Mouse (Mus musculus): ENCODE data around the gene Dmrt1. TPM values are rescaled to one million over a fixed set of nuclear protein-coding genes. Genes with fewer than 3 reads are reported as not detected.

Dmrt1 gene
- polyA plus RNA-seq, 2 experiments, result not detected

GRCm38 (mm10) chr19:25578358-25578757 is 72.9 kb downstream of the Dmrt1 start:
- Histone ChIP-seq H3K4me2 (ENCODE audit: low read depth) (no peak overlapping the region), H3K9ac (replicated peaks) (no peak overlapping the region), H3K9me3 (ENCODE audit: control insufficient read depth, low read length) (no peaks in the 10 kb centered on the region), H3K4me1 (replicated peaks; ENCODE audit: control insufficient read depth in 2 of 2, insufficient read depth in 2 of 2, low read length in 1 of 2) (peaks cover 0 to 8% of the 10 kb centered on the region in 2 experiments; a peak in 1 of 4 replicates), H3K27me3 (ENCODE audit: control insufficient read depth, insufficient read depth, low read length) (peaks cover 5% of the 10 kb centered on the region), H3K36me3 (replicated peaks; ENCODE audit: control insufficient read depth, insufficient read depth, low read depth) (no peaks in the 10 kb centered on the region), H3K4me3 (ENCODE audit: insufficient read depth in 1 of 2, low read depth in 2 of 2, low read length in 2 of 2) (no peak overlapping the region), H3K27ac (no peak overlapping the region)
- DNase-seq (ENCODE audit: low read depth in 3 of 3, low spot score in 3 of 3) (no peak), ATAC-seq (ENCODE audit: insufficient read depth) (no peak)
- WGBS (ENCODE audit: insufficient replicate concordance), result 78% methylated on average over 2 of the region's 2 CpGs
- no peak for TF ChIP-seq CTCF (IDR thresholded peaks at IDR 0.05; ENCODE audit: low read depth)
- TF ChIP-seq EP300 (IDR thresholded peaks at IDR 0.05; ENCODE audit: low read depth), result no peak

- no peak for TF ChIP-seq EP300 (IDR thresholded peaks at IDR 0.05; ENCODE audit: low read depth)
- peak; percentile 52 for TF ChIP-seq CTCF (IDR thresholded peaks at IDR 0.05; ENCODE audit: low read depth)
- Histone ChIP-seq H3K4me1 (replicated peaks; ENCODE audit: control insufficient read depth in 2 of 2, insufficient read depth in 2 of 2, low read length in 1 of 2) (peaks cover 0 to 8% of the 10 kb centered on the region in 2 experiments; a peak in 1 of 4 replicates), H3K36me3 (replicated peaks; ENCODE audit: control insufficient read depth, insufficient read depth, low read depth) (no peaks in the 10 kb centered on the region), H3K9ac (replicated peaks) (no peak overlapping the region), H3K27me3 (ENCODE audit: control insufficient read depth, insufficient read depth, low read length) (peaks cover 5% of the 10 kb centered on the region), H3K4me2 (ENCODE audit: low read depth) (no peak overlapping the region), H3K9me3 (ENCODE audit: control insufficient read depth, low read length) (no peaks in the 10 kb centered on the region), H3K27ac (no peak overlapping the region), H3K4me3 (ENCODE audit: insufficient read depth in 1 of 2, low read depth in 2 of 2, low read length in 2 of 2) (no peak overlapping the region)
- ATAC-seq (ENCODE audit: insufficient read depth) (no peak), DNase-seq (ENCODE audit: low read depth in 3 of 3, low spot score in 3 of 3) (no peak)
- 56% methylated on average over 2 of the region's 2 CpGs for WGBS (ENCODE audit: insufficient replicate concordance)
These were observed 74.0 kb downstream of the Dmrt1 start for GRCm38 (mm10) chr19:25579440-25579839.

GRCm38 (mm10) chr19:25597717-25598232 is 92.4 kb downstream of the Dmrt1 start:
- Histone ChIP-seq H3K9ac (replicated peaks) (no peak overlapping the region), H3K4me2 (ENCODE audit: low read depth) (no peak overlapping the region), H3K4me3 (ENCODE audit: insufficient read depth in 1 of 2, low read depth in 2 of 2, low read length in 2 of 2) (no peak overlapping the region), H3K27ac (no peak overlapping the region), H3K4me1 (replicated peaks; ENCODE audit: control insufficient read depth in 2 of 2, insufficient read depth in 2 of 2, low read length in 1 of 2) (no peaks in the 10 kb centered on the region), H3K9me3 (ENCODE audit: control insufficient read depth, low read length) (no peaks in the 10 kb centered on the region), H3K27me3 (ENCODE audit: control insufficient read depth, insufficient read depth, low read length) (peaks cover 32% of the 10 kb centered on the region), H3K36me3 (replicated peaks; ENCODE audit: control insufficient read depth, insufficient read depth, low read depth) (no peaks in the 10 kb centered on the region)
- 47% methylated on average over 3 of the region's 3 CpGs for WGBS (ENCODE audit: insufficient replicate concordance)
- ATAC-seq (ENCODE audit: insufficient read depth) (no peak), DNase-seq (ENCODE audit: low read depth in 3 of 3, low spot score in 3 of 3) (no peak)
- TF ChIP-seq CTCF (IDR thresholded peaks at IDR 0.05; ENCODE audit: low read depth), result no peak

- Histone ChIP-seq H3K4me1 (replicated peaks; ENCODE audit: control insufficient read depth in 2 of 2, insufficient read depth in 2 of 2, low read length in 1 of 2) (no peaks in the 10 kb centered on the region), H3K4me2 (ENCODE audit: low read depth) (no peak overlapping the region), H3K27me3 (ENCODE audit: control insufficient read depth, insufficient read depth, low read length) (peaks cover 39% of the 10 kb centered on the region), H3K27ac (no peak overlapping the region), H3K36me3 (replicated peaks; ENCODE audit: control insufficient read depth, insufficient read depth, low read depth) (no peaks in the 10 kb centered on the region), H3K9ac (replicated peaks) (no peak overlapping the region), H3K9me3 (ENCODE audit: control insufficient read depth, low read length) (no peaks in the 10 kb centered on the region), H3K4me3 (ENCODE audit: insufficient read depth in 1 of 2, low read depth in 2 of 2, low read length in 2 of 2) (no peak overlapping the region)
- ATAC-seq (ENCODE audit: insufficient read depth), result no peak
- TF ChIP-seq EP300 (IDR thresholded peaks at IDR 0.05; ENCODE audit: low read depth) (no peak), CTCF (IDR thresholded peaks at IDR 0.05; ENCODE audit: low read depth) (no peak)
- no peak for DNase-seq (ENCODE audit: low read depth in 3 of 3, low spot score in 3 of 3)
- 15% methylated on average over 4 of the region's 4 CpGs for WGBS (ENCODE audit: insufficient replicate concordance)
These were observed 93.2 kb downstream of the Dmrt1 start for GRCm38 (mm10) chr19:25598626-25599025.

GRCm38 (mm10) chr19:25601966-25602365 is 96.5 kb downstream of the Dmrt1 start:
- no peaks in the 10 kb centered on the region for H3K36me3 ChIP-seq (replicated peaks; ENCODE audit: control insufficient read depth, insufficient read depth, low read depth)
- no peak overlapping the region for H3K4me3 ChIP-seq (ENCODE audit: insufficient read depth in 1 of 2, low read depth in 2 of 2, low read length in 2 of 2)
- H3K27ac ChIP-seq, result no peak overlapping the region
- H3K4me2 ChIP-seq (ENCODE audit: low read depth), result no peak overlapping the region
- H3K9me3 ChIP-seq (ENCODE audit: control insufficient read depth, low read length), result no peaks in the 10 kb centered on the region
- no peak overlapping the region for H3K9ac ChIP-seq (replicated peaks)
- WGBS (ENCODE audit: insufficient replicate concordance), result 5% methylated on average over 8 of the region's 8 CpGs
- no peak for TF ChIP-seq EP300 (IDR thresholded peaks at IDR 0.05; ENCODE audit: low read depth)
- TF ChIP-seq CTCF (IDR thresholded peaks at IDR 0.05; ENCODE audit: low read depth), result no peak
- no peak for DNase-seq (ENCODE audit: low read depth in 3 of 3, low spot score in 3 of 3)
- peaks cover 0 to 2% of the 10 kb centered on the region in 2 experiments; a peak in 2 of 4 replicates for H3K4me1 ChIP-seq (replicated peaks; ENCODE audit: control insufficient read depth in 2 of 2, insufficient read depth in 2 of 2, low read length in 1 of 2)
- ATAC-seq (ENCODE audit: insufficient read depth), result no peak
- H3K27me3 ChIP-seq (ENCODE audit: control insufficient read depth, insufficient read depth, low read length), result peaks cover 72% of the 10 kb centered on the region

All from liver, embryonic 14.5 days (tissue).